Mouse (Mus musculus): ENCODE results near the gene Gan. TPM values are rescaled to one million over a fixed set of nuclear protein-coding genes. Genes with fewer than 3 reads are reported as not detected.

The Gan gene
- polyA plus RNA-seq, 1 experiment = 10.5 TPM

DNA sequence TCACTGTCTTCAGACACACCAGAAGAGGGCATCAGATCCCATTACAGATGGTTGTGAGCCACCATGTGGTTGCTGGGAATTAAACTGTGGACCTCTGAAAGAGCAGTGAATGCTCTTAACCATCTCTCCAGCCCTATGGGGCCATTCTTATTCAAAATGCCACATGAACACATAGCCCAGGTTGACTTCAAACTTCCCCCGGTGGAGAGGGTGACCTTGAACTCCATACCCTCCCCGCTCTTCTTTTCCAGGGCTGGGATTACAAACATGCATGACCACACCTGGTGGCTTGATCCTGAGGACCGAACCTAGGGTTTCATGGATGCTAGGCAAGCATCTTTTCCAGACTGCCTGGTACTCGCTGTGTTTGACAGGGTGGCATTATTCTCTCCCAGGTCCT lies 78.6 kb downstream of the Gan start:
- no peak for DNase-seq (ENCODE audit: low read depth)
- TF ChIP-seq POLR2A (IDR thresholded peaks at IDR 0.05; ENCODE audit: borderline replicate concordance, extremely low read depth, insufficient read depth, insufficient read length, poor library complexity, severe bottlenecking) = no peak
- TF ChIP-seq CTCF (IDR thresholded peaks at IDR 0.05; ENCODE audit: borderline replicate concordance, extremely low read depth, insufficient read depth, insufficient read length) = no peak

DNA sequence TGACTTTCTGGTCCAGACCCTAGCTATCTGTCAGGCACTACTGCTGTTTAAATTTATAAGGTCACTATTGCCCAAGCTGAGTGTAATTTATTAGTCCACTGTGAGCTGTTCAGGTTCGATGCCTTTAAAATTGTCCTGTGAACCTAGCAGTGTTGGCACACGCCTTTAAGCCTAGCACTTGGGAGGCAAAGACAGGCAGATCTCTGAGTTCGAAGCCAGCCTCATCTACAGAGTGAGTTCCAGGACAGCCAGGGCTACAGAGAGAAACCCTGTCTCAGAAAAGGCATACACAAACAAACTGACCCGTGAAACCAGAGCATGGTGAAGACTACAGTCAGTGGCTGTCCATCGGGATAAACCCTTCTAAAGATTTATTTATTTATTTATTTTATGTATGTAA lies 82.4 kb downstream of the Gan start:
- no peak for TF ChIP-seq POLR2A (IDR thresholded peaks at IDR 0.05; ENCODE audit: borderline replicate concordance, extremely low read depth, insufficient read depth, insufficient read length, poor library complexity, severe bottlenecking)
- TF ChIP-seq CTCF (IDR thresholded peaks at IDR 0.05; ENCODE audit: borderline replicate concordance, extremely low read depth, insufficient read depth, insufficient read length) = no peak
- DNase-seq (ENCODE audit: low read depth) = no peak

DNA sequence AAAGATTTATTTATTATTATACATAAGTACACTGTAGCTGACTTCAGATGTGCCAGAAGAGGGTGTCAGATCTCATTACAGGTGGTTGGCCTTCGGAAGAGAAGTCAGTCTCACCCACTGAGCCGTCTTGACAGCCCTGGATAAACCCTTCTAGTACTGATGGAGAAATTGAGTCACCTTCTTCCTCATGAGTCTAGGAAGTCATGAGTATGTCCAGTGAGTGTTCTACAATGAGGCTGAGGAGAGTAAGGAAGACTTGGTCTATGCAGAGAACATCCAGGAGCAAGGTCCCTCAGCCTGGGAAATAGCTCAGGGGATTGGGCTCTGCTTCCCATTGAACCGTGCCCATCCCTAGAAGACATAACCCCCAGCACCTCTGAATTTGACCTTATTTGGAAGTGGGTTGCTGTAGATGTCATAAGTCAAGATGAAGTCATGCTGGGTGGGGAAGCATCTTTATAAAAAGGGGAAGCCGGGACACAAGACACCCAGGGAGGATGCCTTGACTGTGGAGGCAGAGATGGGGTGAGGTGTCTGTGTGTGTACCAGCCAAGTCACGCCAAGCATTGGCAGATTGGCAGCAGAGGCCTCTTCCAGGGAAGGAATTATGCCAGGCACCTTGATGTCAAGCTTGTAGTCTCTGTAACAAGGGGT lies 83.0 kb downstream of the Gan start:
- DNase-seq (ENCODE audit: low read depth) = no peak
- TF ChIP-seq CTCF (IDR thresholded peaks at IDR 0.05; ENCODE audit: borderline replicate concordance, extremely low read depth, insufficient read depth, insufficient read length) = no peak
- TF ChIP-seq POLR2A (IDR thresholded peaks at IDR 0.05; ENCODE audit: borderline replicate concordance, extremely low read depth, insufficient read depth, insufficient read length, poor library complexity, severe bottlenecking) = no peak

DNA sequence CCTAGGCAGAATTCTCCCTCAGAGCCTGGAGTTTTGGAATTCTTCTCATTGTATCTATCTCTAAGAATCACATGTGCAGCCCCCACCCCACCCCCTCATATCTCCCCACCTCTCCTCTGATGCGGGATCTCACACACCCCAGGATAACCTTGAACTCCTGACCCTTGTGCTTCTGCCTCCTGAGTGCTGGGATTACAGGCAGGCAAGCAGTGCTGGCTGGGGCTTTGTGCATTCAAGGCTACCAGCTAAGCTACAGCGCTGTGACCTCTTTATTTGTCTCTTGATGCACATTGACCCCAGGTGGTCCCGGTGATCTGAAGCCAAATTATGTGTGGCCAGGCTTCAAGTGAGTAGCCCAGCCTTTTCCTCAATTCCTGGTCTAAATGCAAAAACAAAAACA lies 83.9 kb downstream of the Gan start:
- TF ChIP-seq CTCF (IDR thresholded peaks at IDR 0.05; ENCODE audit: borderline replicate concordance, extremely low read depth, insufficient read depth, insufficient read length) (no peak), POLR2A (IDR thresholded peaks at IDR 0.05; ENCODE audit: borderline replicate concordance, extremely low read depth, insufficient read depth, insufficient read length, poor library complexity, severe bottlenecking) (no peak)
- no peak for DNase-seq (ENCODE audit: low read depth)

DNA sequence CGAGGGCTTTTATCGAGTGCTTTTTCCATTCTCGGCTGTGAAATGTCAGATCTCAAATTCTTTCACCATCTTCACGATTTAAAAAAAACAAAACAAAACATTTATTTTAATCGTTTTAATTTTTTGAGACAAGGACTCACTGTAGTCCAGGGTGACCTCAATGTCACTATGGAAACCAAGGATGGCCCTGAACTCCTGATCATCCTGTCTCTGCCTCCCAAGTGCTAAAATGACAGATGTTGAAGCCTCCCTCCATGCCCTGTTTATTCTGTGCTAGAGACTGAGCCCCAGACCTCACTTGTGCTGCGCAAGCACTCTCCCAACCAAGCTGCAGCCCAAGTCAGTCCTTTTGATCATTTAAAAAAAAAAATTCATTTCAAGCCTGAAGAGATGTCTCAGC lies 84.4 kb downstream of the Gan start:
- TF ChIP-seq POLR2A (IDR thresholded peaks at IDR 0.05; ENCODE audit: borderline replicate concordance, extremely low read depth, insufficient read depth, insufficient read length, poor library complexity, severe bottlenecking) = no peak
- no peak for TF ChIP-seq CTCF (IDR thresholded peaks at IDR 0.05; ENCODE audit: borderline replicate concordance, extremely low read depth, insufficient read depth, insufficient read length)
- DNase-seq (ENCODE audit: low read depth) = no peak

DNA sequence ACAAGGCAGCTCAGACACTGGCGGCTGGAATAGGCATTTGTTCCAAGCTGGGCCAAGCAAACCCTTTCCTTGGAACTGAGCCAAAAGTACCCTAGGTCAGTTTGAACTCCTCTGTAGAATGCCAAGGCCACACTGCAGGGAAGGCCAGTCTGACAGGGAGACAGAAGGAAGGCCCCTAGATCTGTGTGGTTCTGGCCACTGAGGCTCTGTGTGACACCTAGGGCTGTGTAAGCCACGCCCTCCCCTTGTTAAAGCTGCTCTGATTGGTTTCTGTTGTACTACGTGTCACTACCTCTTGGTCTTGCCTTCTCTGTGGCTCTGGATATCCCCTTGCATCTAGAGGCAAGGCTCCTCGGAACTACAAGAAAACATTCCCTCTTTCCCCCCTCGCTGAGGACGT lies 86.7 kb downstream of the Gan start:
- DNase-seq (ENCODE audit: low read depth) = no peak
- TF ChIP-seq POLR2A (IDR thresholded peaks at IDR 0.05; ENCODE audit: borderline replicate concordance, extremely low read depth, insufficient read depth, insufficient read length, poor library complexity, severe bottlenecking) = no peak
- no peak for TF ChIP-seq CTCF (IDR thresholded peaks at IDR 0.05; ENCODE audit: borderline replicate concordance, extremely low read depth, insufficient read depth, insufficient read length)

DNA sequence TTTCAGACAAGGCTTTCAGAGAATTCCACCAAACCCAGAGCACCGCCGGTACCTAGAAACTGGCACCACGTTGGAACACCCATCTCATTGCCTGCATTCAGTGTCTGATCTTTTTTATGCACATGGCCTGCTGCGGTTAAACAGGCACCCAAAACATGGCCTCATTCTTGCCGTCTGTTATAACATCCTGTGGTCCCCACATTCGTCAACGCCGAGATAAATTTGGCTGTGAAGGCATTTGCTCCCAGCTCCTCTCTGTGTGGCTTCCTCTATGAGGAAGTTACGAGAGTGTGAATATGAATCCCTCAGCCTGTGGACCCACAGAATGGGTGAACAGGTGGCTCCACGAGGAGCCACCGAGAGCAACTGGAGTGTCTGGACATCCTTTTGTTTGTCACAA lies 90.4 kb downstream of the Gan start:
- no peak for DNase-seq (ENCODE audit: low read depth)
- no peak for TF ChIP-seq POLR2A (IDR thresholded peaks at IDR 0.05; ENCODE audit: borderline replicate concordance, extremely low read depth, insufficient read depth, insufficient read length, poor library complexity, severe bottlenecking)
- TF ChIP-seq CTCF (IDR thresholded peaks at IDR 0.05; ENCODE audit: borderline replicate concordance, extremely low read depth, insufficient read depth, insufficient read length) = no peak

DNA sequence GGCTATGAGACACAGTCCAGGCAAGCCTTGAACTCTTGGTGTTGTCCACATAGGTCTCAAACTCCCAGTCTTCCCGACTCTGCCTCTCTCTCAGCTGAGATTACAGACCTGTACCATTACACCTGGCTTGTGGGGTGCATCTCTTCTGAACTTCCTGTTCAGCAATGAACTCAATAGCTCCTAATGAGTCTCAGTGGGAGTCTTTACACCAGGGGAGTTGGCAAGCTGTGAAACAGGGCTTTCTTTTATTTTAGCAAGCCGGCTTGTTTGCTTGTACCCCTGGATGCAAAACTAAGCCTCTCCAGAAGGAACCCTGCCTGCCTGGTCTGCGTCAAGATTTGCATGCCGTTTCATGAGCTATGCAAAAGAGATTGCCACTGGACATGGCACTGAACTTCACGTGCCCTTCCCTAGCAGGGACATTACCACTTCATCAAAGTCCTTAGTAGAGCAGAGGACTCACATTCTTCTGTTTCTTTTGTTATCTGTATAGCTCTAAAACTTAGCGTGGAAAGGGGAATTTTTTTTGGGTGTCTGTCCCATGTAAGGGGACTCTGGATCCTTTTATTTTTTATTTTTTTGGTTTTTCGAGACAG lies 93.2 kb downstream of the Gan start:
- TF ChIP-seq CTCF (IDR thresholded peaks at IDR 0.05; ENCODE audit: borderline replicate concordance, extremely low read depth, insufficient read depth, insufficient read length) (no peak), POLR2A (IDR thresholded peaks at IDR 0.05; ENCODE audit: borderline replicate concordance, extremely low read depth, insufficient read depth, insufficient read length, poor library complexity, severe bottlenecking) (no peak)
- no peak for DNase-seq (ENCODE audit: low read depth)

DNA sequence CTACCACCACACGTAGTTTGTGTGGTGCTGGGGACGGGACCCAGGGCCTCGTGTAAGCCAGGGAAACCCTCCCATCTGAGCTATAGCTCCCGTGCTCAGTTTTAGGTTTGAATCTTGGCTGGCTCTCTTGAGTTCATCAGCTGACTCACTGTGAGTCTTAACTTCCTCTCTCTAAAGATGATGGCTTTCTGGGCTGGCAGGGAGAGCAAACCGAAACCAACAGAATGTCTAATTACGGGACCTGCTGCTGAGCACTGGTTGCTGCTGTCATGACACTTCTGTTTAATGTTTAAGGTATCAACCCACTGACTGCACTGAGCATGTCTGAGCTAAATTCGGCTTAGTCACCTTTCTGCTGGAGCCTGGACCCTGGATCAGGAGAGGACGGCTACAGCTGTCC lies 94.7 kb downstream of the Gan start:
- TF ChIP-seq POLR2A (IDR thresholded peaks at IDR 0.05; ENCODE audit: borderline replicate concordance, extremely low read depth, insufficient read depth, insufficient read length, poor library complexity, severe bottlenecking) (no peak), CTCF (IDR thresholded peaks at IDR 0.05; ENCODE audit: borderline replicate concordance, extremely low read depth, insufficient read depth, insufficient read length) (no peak)
- no peak for DNase-seq (ENCODE audit: low read depth)

DNA sequence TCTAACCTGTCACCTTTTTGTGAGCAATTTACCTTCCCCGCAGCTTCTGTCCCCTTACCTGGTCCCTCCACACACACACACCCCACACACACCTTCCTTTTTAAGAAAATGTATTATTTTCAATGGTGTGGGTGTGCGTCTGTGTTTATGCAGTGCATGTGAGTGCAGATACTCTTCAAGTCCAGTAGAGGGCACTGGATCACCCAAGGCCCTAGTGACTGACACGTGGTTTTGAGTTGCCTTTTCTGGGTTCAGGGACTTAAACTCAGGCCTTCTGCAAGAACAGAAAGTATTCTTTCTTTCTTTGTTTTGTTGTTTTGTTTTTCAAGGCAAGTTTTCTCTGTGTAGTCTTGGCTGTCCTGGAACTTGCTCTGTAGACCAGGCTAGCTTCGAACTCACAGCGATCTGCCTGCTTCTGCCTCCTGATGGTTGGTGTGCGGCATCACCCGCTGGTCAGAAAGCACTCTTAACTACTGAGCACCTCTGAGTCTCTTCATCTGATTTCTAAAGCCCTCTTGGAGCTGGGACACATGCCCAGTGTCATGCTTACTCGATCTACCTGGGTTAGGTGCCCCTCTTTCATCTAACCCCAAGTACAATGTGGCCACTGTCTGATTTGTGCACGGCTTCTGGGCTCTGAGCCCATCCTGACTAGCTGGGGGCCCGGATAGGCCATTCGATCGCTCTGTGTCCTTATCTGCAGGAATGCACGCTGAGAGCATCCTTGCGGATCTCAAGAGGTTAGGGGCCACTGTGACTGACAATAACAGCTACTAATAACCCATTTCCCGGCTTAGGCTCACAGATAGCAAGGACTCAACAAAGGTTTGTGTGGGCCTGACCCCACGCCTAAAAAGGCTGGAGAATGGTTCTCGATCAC lies 95.7 kb downstream of the Gan start:
- TF ChIP-seq POLR2A (IDR thresholded peaks at IDR 0.05; ENCODE audit: borderline replicate concordance, extremely low read depth, insufficient read depth, insufficient read length, poor library complexity, severe bottlenecking) (no peak), CTCF (IDR thresholded peaks at IDR 0.05; ENCODE audit: borderline replicate concordance, extremely low read depth, insufficient read depth, insufficient read length) (no peak)
- no peak for DNase-seq (ENCODE audit: low read depth)

DNA sequence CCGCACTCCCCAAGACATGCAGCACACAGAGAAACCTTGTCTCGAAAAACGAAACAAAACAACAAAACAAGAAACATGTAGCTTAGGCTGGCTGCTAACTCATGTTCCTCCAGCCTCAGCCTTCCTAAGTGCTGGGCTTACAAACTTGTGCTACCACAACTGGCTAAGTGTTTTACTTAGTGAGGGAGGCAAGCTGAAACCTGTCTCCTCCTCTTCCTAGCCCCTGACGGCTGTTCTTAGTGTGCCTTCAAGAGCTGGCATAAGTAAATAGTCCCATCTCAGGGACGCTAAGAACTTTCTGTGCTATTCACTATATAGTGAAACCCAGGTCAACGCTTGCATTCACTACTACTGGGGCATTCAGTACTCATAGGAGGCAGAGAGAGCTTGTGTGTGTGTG lies 96.6 kb downstream of the Gan start:
- no peak for TF ChIP-seq CTCF (IDR thresholded peaks at IDR 0.05; ENCODE audit: borderline replicate concordance, extremely low read depth, insufficient read depth, insufficient read length)
- TF ChIP-seq POLR2A (IDR thresholded peaks at IDR 0.05; ENCODE audit: borderline replicate concordance, extremely low read depth, insufficient read depth, insufficient read length, poor library complexity, severe bottlenecking) = no peak
- no peak for DNase-seq (ENCODE audit: low read depth)

Measured in brain, embryonic 14.5 days (tissue).